Mouse (Mus musculus): ENCODE measurements around the gene Hemk1. TPM values are rescaled to one million over a fixed set of nuclear protein-coding genes. Genes with fewer than 3 reads are reported as not detected.

The Hemk1 gene
- total and polyA plus RNA-seq, 2 experiments from 2014 or later: 12.9 to 14.2 TPM

DNA sequence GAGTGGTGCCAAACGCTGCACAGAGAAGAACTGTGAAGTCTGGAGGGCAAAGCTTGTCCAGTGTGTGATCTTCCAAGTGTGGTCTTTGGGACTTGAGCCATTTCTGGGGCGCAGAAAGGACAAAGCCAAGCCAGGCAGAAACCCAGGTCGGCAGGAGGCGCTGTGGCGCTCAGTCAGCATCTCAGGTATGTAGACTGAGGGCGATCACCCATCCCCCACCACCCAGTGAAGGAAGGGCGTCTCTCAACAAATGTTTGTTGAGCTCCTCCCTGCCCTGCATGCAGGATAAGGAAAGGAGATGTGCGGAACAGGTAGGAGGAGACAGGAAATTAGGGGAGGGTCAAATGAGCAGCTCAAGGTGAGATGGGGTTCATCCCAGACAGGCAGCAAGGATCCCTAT is 36.5 kb upstream of the Hemk1 start:
- Histone ChIP-seq H3K27me3 (ENCODE audit: insufficient read depth, low read length) (peaks cover 25% of the 10 kb centered on the region), H3K36me3 (ENCODE audit: insufficient read depth) (no peaks in the 10 kb centered on the region), H3K4me1 (ENCODE audit: insufficient read depth) (peaks cover 3% of the 10 kb centered on the region; the same call in 1 of the 2 replicates), H3K9ac (no peak overlapping the region), H3K4me3 (ENCODE audit: low read depth, low read length) (no peak overlapping the region), H3K9me3 (ENCODE audit: low read length) (no peaks in the 10 kb centered on the region), H3K27ac (ENCODE audit: low read depth, low read length) (no peak overlapping the region), H3K4me2 (ENCODE audit: low read depth) (no peak overlapping the region)
- ATAC-seq (no peak), DNase-seq (no peak)
- WGBS: 11% methylated on average over 8 of the region's 8 CpGs
- TF ChIP-seq CTCF (IDR thresholded peaks at IDR 0.05; ENCODE audit: low read depth): peak; percentile 33; the same call in 1 of the 2 replicates

DNA sequence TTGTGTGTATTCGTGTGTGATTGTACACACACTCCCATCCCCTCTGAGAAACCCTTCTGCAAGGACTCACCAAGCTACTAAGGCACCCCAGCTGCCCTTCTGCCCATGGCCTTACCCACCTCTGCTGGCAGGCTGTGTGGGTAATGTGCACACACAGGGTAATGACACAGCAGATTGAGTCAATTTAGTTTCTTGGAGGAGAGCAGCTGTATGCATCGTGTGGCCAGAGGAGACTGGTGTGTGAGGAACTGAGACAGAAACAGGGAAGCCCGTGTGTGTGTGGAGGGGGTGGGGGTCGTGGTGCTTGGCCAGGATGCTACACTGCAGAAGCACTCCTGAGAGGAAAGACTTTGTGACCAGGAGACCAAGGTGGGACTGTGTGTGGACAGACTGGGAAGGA is 34.3 kb upstream of the Hemk1 start:
- no peak overlapping the region for H3K4me3 ChIP-seq (ENCODE audit: low read depth, low read length)
- no peaks in the 10 kb centered on the region for H3K4me1 ChIP-seq (ENCODE audit: insufficient read depth)
- no peak overlapping the region for H3K4me2 ChIP-seq (ENCODE audit: low read depth)
- H3K9ac ChIP-seq: no peak overlapping the region
- ATAC-seq (no peak), DNase-seq (no peak)
- H3K36me3 ChIP-seq (ENCODE audit: insufficient read depth): no peaks in the 10 kb centered on the region
- H3K27ac ChIP-seq (ENCODE audit: low read depth, low read length): no peak overlapping the region
- WGBS: 59% methylated on average over 4 of the region's 4 CpGs
- no peak for TF ChIP-seq CTCF (IDR thresholded peaks at IDR 0.05; ENCODE audit: low read depth)
- peaks cover 15% of the 10 kb centered on the region for H3K27me3 ChIP-seq (ENCODE audit: insufficient read depth, low read length)
- H3K9me3 ChIP-seq (ENCODE audit: low read length): no peaks in the 10 kb centered on the region

DNA sequence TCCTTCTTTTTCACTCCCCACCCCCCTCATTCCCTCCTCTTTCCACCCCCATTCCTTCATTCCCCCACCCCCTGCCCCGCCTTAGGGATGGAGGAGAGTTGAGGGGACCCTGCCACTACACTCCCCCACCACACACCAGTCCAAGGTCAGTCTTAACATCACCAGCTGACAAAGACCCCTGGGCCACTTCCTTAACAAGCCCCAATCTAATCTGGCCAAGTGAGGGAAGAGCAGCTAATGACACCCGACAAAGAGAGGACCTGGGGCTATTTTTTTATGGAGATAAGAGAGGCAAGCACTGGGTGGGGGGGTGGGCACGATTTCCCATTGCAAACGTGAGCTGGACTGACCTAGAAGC is 31.9 kb upstream of the Hemk1 start:
- WGBS: 19% methylated on average over 4 of the region's 4 CpGs
- Histone ChIP-seq H3K27ac (ENCODE audit: low read depth, low read length) (no peak overlapping the region), H3K9ac (no peak overlapping the region), H3K9me3 (ENCODE audit: low read length) (no peaks in the 10 kb centered on the region), H3K4me2 (ENCODE audit: low read depth) (no peak overlapping the region), H3K36me3 (ENCODE audit: insufficient read depth) (no peaks in the 10 kb centered on the region), H3K4me1 (ENCODE audit: insufficient read depth) (no peaks in the 10 kb centered on the region), H3K4me3 (ENCODE audit: low read depth, low read length) (no peak overlapping the region), H3K27me3 (ENCODE audit: insufficient read depth, low read length) (peaks cover 8% of the 10 kb centered on the region; the same call in 1 of the 2 replicates)
- ATAC-seq: no peak
- TF ChIP-seq CTCF (IDR thresholded peaks at IDR 0.05; ENCODE audit: low read depth): no peak
- DNase-seq: no peak

DNA sequence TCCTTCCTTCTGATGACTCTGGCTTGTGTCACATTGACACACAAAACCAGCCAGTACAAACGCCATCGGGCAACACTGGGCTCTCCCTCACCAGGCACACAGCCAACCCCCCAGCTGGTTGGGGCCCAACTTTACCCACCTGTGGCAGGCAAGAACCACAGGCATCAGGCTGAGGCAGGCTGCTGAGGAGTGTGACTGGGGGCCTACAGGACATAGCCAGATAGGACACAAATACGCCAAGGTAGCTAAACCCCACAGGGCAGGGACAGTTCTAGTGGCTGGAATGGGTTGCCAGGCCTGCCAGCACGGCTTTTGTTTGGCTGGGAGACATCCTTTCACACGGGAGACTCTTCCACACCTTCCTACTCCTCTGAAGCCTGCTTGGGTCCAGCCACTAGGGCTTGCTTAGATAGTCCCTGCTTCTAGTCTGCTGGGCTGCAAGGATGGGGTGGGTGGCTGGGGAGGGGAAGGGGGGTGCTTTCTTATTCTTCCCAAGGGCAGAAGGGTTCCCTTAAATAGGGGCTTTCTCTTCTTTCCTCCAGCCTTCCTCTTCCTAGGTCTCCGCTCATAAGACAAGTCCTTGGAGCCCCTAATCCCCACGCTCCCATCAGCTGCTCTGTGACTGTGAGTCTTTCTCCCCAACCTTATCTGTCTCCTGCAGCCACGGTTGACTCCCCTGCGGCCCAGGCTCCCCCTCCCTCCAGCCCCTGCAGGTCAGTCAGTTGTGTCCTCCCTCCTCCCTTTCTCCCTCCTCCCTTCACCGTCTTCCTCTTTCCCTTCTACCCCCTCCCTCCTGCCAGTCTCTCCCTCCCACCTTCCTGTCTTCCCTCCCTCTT is 31.3 kb upstream of the Hemk1 start:
- Histone ChIP-seq H3K9me3 (ENCODE audit: low read length) (no peaks in the 10 kb centered on the region), H3K27ac (ENCODE audit: low read depth, low read length) (no peak overlapping the region), H3K27me3 (ENCODE audit: insufficient read depth, low read length) (peaks cover 6% of the 10 kb centered on the region), H3K4me2 (ENCODE audit: low read depth) (no peak overlapping the region), H3K36me3 (ENCODE audit: insufficient read depth) (no peaks in the 10 kb centered on the region), H3K4me1 (ENCODE audit: insufficient read depth) (no peaks in the 10 kb centered on the region), H3K9ac (no peak overlapping the region), H3K4me3 (ENCODE audit: low read depth, low read length) (no peak overlapping the region)
- no peak for ATAC-seq
- no peak for DNase-seq
- WGBS: 33% methylated on average over 10 of the region's 10 CpGs
- no peak for TF ChIP-seq CTCF (IDR thresholded peaks at IDR 0.05; ENCODE audit: low read depth)

DNA sequence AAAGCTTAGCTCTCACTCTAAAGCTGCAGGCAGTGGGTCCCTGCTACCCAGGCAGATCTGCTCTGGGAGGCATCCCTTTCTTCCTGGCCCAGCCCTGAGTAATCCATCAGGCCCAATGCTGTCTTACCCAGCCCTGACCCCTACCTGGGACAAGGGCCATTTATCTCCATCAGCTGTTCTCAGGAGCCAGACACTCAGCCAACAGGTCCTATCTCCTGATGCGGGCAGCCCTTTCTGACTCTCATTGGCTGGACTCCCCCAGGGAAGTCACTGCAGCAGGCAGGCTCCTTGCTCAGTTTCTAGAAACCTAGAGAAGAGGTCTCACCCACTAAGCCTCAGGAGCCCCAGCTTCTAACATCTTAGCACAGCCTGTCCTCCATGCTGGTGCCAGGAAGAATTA is 30.2 kb upstream of the Hemk1 start:
- ATAC-seq: no peak
- Histone ChIP-seq H3K4me1 (ENCODE audit: insufficient read depth) (no peaks in the 10 kb centered on the region), H3K9me3 (ENCODE audit: low read length) (no peaks in the 10 kb centered on the region), H3K27me3 (ENCODE audit: insufficient read depth, low read length) (peaks cover 4% of the 10 kb centered on the region), H3K27ac (ENCODE audit: low read depth, low read length) (no peak overlapping the region), H3K9ac (no peak overlapping the region), H3K4me3 (ENCODE audit: low read depth, low read length) (no peak overlapping the region), H3K4me2 (ENCODE audit: low read depth) (no peak overlapping the region), H3K36me3 (ENCODE audit: insufficient read depth) (no peaks in the 10 kb centered on the region)
- WGBS: 100% methylated on average over 1 of the region's 1 CpGs
- DNase-seq: no peak
- TF ChIP-seq CTCF (IDR thresholded peaks at IDR 0.05; ENCODE audit: low read depth): no peak

DNA sequence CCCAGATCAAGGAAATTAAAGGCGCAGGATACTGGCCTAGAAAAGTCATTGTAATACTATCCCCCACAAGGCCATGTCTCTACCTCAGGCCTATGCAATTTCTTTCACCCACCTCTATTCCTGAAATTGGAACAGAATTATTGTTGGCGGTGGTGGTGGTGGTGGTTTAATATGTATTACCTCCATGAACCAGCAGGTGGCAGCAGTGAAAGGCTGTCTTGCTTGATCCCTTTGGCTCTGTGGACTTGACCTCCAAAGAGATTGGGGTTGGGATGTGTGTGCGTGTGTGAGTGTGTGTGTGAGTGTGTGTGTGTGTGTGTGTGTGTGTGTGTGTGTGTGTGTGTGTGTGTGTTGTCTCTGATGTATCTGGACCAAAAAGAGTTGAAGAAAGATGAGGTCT is 28.5 kb upstream of the Hemk1 start:
- WGBS: 6% methylated on average over 3 of the region's 3 CpGs
- H3K27ac ChIP-seq (ENCODE audit: low read depth, low read length): no peak overlapping the region
- ATAC-seq: peak; percentile 42
- peak; percentile 92 for TF ChIP-seq CTCF (IDR thresholded peaks at IDR 0.05; ENCODE audit: low read depth)
- DNase-seq: peak; percentile 80
- H3K4me2 ChIP-seq (ENCODE audit: low read depth): no peak overlapping the region
- no peak overlapping the region for H3K4me3 ChIP-seq (ENCODE audit: low read depth, low read length)
- H3K9ac ChIP-seq: no peak overlapping the region
- H3K27me3 ChIP-seq (ENCODE audit: insufficient read depth, low read length): peaks cover 4% of the 10 kb centered on the region
- no peaks in the 10 kb centered on the region for H3K9me3 ChIP-seq (ENCODE audit: low read length)
- no peaks in the 10 kb centered on the region for H3K36me3 ChIP-seq (ENCODE audit: insufficient read depth)
- no peaks in the 10 kb centered on the region for H3K4me1 ChIP-seq (ENCODE audit: insufficient read depth)

DNA sequence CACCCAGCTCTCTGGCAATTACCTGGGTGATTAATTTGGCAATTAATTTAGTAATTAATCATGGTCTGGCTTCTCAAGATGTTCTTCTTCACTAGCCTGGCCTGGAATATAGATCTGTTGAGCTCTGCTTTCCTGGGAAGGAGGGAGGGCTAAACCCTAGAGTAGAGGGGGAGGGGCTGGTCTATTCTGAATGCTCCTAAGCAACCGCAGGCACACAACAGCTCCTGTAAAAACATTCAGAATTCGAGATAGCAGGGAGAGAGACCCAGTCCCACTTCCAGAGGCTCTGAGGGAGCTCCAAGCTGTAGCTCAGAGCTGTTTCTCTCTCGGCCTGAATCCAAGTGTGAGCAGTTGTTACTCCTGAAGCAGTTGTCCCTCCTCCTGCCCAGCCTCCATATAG is 22.8 kb upstream of the Hemk1 start:
- H3K27ac ChIP-seq (ENCODE audit: low read depth, low read length): no peak overlapping the region
- H3K4me2 ChIP-seq (ENCODE audit: low read depth): no peak overlapping the region
- peaks cover 4% of the 10 kb centered on the region for H3K27me3 ChIP-seq (ENCODE audit: insufficient read depth, low read length)
- H3K4me1 ChIP-seq (ENCODE audit: insufficient read depth): no peaks in the 10 kb centered on the region
- no peak for DNase-seq
- ATAC-seq: peak; percentile 58
- 16% methylated on average over 3 of the region's 3 CpGs for WGBS
- H3K36me3 ChIP-seq (ENCODE audit: insufficient read depth): no peaks in the 10 kb centered on the region
- no peak overlapping the region for H3K9ac ChIP-seq
- no peaks in the 10 kb centered on the region for H3K9me3 ChIP-seq (ENCODE audit: low read length)
- H3K4me3 ChIP-seq (ENCODE audit: low read depth, low read length): no peak overlapping the region
- no peak for TF ChIP-seq CTCF (IDR thresholded peaks at IDR 0.05; ENCODE audit: low read depth)
